Mouse (Mus musculus): ENCODE data around the gene Mvd.

DNA sequence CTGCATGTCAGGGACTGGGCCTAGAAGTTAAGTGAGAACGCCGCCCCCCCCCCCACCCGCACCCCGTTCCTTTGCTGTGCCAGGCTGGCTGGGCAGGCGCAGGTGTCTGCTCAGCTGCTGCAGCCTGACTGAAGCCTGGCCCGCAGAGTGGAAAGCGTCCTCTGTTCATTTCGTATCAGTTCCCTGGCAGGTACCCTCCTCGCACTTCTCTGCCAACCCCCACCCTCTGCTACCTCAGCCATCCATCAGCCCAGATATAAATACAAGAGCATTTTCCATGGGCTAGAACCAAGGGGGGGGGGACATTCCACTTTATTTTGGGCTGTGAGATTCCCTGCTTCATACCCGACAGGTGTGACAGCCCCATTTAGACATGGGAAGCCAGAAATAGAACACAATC lies 8.9 kb upstream of the Mvd start:
- TF ChIP-seq POLR2A (IDR thresholded peaks at IDR 0.05; ENCODE audit: low read depth, low read length) = no peak
- no peak for TF ChIP-seq CTCF (IDR thresholded peaks at IDR 0.05; ENCODE audit: borderline replicate concordance, insufficient read depth, low read length)
